Mouse (Mus musculus) kidney, embryonic 16.5 days (tissue): Measurements from ENCODE around the gene Crtc2. TPM values are rescaled to one million over a fixed set of nuclear protein-coding genes. Genes with fewer than 3 reads are reported as not detected.

ENCODE experiments used
- ATAC-seq: fragments of 200-750 bp; cut with Nextera tagmentation; 2 replicates; pipeline ENCODE4 v1.8.0; 2017; ENCODE audit warnings: moderate TSS enrichment; ENCODE audit not compliant: low FRiP score, low TSS enrichment
- H3K27ac ChIP-seq: fragments of 300-500 bp; sonication (generic); 2 replicates; pipeline ENCODE4 v1.5.1; 2014; ENCODE audit warnings: low read length
- H3K27me3 ChIP-seq: fragments of 300-500 bp; sonication (generic); 2 replicates; pipeline ENCODE4 v1.6.1; 2014; ENCODE audit warnings: low read length, control low read depth, mixed read lengths; ENCODE audit not compliant: insufficient read depth
- H3K36me3 ChIP-seq: fragments of 300-500 bp; sonication (generic); 2 replicates; pipeline ENCODE4 v1.6.1; 2014; ENCODE audit warnings: low read length, control low read depth, mixed read lengths; ENCODE audit not compliant: insufficient read depth
- H3K4me1 ChIP-seq: fragments of 300-500 bp; sonication (generic); 2 replicates; pipeline ENCODE4 v1.6.1; 2014; ENCODE audit warnings: low read length, control low read depth, mixed read lengths; ENCODE audit not compliant: insufficient read depth
- H3K4me2 ChIP-seq: fragments of 300-500 bp; sonication (generic); replicated peaks from 2 replicates; pipeline ENCODE4 v1.6.1; 2014; ENCODE audit warnings: low read depth, low read length
- H3K4me3 ChIP-seq: fragments of 300-500 bp; sonication (generic); 2 replicates; pipeline ENCODE4 v1.5.1; 2014; ENCODE audit warnings: mild to moderate bottlenecking, low read length
- H3K9ac ChIP-seq: fragments of 300-500 bp; sonication (generic); replicated peaks from 2 replicates; pipeline ENCODE4 v1.6.1; 2014; ENCODE audit warnings: low read length
- H3K9me3 ChIP-seq: fragments of 300-500 bp; sonication (generic); 2 replicates; pipeline ENCODE4 v1.6.1; 2016; ENCODE audit warnings: low read length, control low read depth
- WGBS: fragments of 180-500 bp; shearing (Covaris S2); extraction: QIAGEN DNeasy Blood & Tissue Kit; methylation state at CpG from one replicate; pipeline ENCODE4 v1.1.7; 2014; 5-methylcytosine and 5-hydroxymethylcytosine counted together
- polyA plus RNA-seq: library from polyadenylated mRNA; unstranded; fragments of >200 nt; fragmentation: Nextera tagmentation; extraction: Ambion mirVana; gene quantifications from 2 replicates; pipeline ENCODE4 v1.2.1, GENCODE M21; 2015

Crtc2 gene
- polyA plus RNA-seq, 1 experiment from 2014 or later, result 24.8 TPM

DNA sequence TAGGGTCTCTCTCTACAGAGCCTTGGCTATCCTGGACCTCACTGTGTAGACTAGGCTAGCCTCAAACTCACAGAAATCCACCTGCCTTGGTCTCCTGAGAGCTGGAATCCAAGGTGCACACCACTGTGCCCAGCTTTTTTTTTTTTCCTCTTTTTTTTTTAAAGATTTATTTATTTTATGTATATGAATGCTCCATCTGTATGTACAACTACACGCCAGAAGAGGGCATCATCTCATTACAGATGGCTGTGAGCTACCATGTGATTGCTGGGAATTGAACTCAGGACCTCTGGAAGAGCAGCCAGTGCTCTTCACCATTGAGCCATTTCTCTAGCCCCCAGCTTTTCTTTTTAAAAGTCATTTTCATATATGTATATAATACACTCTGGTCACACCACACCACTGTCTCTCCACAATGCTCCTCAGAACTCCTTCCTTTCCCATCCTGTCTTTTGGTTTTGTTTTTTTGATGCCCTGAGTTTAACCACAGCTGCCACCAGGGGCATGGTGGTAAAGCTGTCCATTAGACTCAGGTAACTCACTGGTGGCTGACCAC lies 38.1 kb upstream of the Crtc2 start:
- Histone ChIP-seq H3K27me3 (no peaks in the 10 kb centered on the region), H3K9me3 (no peaks in the 10 kb centered on the region), H3K36me3 (peaks cover 17% of the 10 kb centered on the region), H3K27ac (no peak overlapping the region), H3K9ac (no peak overlapping the region), H3K4me2 (no peak overlapping the region), H3K4me3 (no peak overlapping the region), H3K4me1 (peaks cover 24% of the 10 kb centered on the region)
- no peak for ATAC-seq
- 56% methylated on average over 1 of the region's 1 CpGs for WGBS

DNA sequence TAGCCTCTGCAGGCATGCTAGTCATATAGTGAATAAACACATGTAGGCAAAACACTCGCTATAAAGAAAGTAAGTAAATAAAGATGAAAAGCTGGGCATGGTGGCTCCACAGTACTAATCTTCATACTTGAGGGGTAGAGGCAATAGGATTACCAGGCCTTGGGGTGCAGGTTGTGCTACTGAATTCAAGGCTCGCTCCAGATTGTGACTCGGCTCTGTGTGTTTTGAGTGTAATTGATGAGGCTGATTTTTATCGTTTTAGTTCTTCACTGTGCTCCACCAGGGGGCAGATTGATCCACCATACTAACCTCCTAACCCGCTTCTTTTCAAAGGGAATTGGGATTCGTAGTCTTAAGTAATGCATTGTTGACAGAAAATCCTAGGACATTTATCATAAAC lies 33.9 kb upstream of the Crtc2 start:
- ATAC-seq, result peak; percentile 17; the same call in 1 of the 2 replicates
- H3K27me3 ChIP-seq, result no peaks in the 10 kb centered on the region
- H3K9ac ChIP-seq, result peak overlapping the region; percentile 71
- H3K4me3 ChIP-seq, result peak overlapping the region; percentile 55
- peaks cover 12% of the 10 kb centered on the region for H3K36me3 ChIP-seq
- WGBS, result 9% methylated on average over 6 of the region's 6 CpGs
- peaks cover 20% of the 10 kb centered on the region for H3K4me1 ChIP-seq
- H3K27ac ChIP-seq, result peak overlapping the region; percentile 90
- peak overlapping the region; percentile 68 for H3K4me2 ChIP-seq
- no peaks in the 10 kb centered on the region for H3K9me3 ChIP-seq

DNA sequence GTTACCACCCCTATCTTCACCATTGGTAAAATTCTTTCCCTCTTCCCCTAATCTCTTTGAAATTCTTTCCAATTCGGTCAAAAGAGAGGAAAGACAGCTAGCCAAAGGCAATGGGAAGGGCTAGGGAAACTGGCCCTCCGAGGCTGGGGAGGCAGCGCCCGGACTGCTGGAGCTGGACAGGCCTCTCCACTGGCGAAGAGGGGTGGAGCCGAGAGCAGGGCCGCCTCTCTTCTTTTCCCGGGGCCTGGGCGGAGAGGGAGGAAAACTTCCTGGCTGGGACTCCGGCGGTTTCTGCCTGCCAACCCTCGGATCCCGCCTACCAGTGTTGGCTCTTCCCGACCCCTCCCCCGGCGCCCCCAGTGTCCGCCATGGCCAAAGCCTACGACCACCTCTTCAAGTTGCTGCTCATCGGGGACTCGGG lies 33.4 kb upstream of the Crtc2 start:
- ATAC-seq, result peak; percentile 93
- 1% methylated on average over 19 of the region's 20 CpGs for WGBS
- no peaks in the 10 kb centered on the region for H3K27me3 ChIP-seq
- peak overlapping the region; percentile 55 for H3K4me3 ChIP-seq
- peak overlapping the region; percentile 71 for H3K9ac ChIP-seq
- peaks cover 20% of the 10 kb centered on the region for H3K4me1 ChIP-seq
- no peaks in the 10 kb centered on the region for H3K9me3 ChIP-seq
- peak overlapping the region; percentile 90 for H3K27ac ChIP-seq
- H3K36me3 ChIP-seq, result peaks cover 17% of the 10 kb centered on the region
- H3K4me2 ChIP-seq, result peak overlapping the region; percentile 68

DNA sequence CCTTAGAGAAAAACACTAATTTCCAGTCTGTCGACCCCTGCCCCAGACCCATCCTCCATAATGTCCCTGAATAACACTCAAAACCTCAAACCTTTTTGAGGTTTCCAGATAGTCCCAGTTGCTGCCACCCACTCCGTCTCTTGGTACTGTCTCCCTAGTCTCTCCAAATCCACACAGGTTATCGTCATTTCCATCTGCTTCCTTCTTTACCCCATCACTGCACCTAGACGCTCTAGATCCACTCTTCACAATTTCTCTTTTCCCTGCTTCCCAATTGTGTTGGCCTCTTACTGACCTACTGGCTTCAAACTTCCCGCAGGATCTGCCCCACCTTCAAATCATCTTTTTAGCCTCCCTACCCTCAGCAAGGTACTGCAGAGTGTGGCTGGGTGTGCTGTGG lies 32.8 kb upstream of the Crtc2 start:
- ATAC-seq, result no peak
- Histone ChIP-seq H3K9ac (peak overlapping the region; percentile 71), H3K4me3 (peak overlapping the region; percentile 55), H3K27ac (peak overlapping the region; percentile 90; the same call in 1 of the 2 replicates), H3K4me1 (peaks cover 20% of the 10 kb centered on the region), H3K9me3 (no peaks in the 10 kb centered on the region), H3K27me3 (no peaks in the 10 kb centered on the region), H3K36me3 (peaks cover 23% of the 10 kb centered on the region), H3K4me2 (peak overlapping the region; percentile 68)
- 20% methylated on average over 5 of the region's 5 CpGs for WGBS

DNA sequence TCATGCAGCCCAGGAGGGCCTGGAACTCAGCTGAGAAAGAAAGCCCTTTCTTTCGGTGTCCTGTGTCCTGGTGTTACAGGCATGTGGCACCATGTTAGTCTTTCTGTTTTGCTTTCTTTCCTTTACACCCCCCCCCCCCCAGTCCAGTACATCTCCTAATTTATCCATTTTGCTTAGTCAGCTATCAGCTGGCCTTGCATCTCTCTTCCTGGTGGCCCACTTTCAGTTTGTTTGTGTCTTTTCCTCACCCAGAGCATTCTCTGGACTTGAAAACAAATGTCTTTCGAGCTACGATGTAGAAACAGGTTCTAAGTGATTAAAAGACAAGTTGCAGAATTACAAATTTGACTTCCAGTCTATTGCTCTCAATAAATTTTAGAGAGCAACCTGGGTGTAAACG lies 31.5 kb upstream of the Crtc2 start:
- WGBS, result 76% methylated on average over 4 of the region's 4 CpGs
- H3K4me3 ChIP-seq, result no peak overlapping the region
- H3K36me3 ChIP-seq, result peaks cover 24% of the 10 kb centered on the region
- no peaks in the 10 kb centered on the region for H3K27me3 ChIP-seq
- 0 out of 2 replicates have a peak overlapping the region, but pooled peaks have one; percentile 6 for H3K4me2 ChIP-seq
- peaks cover 20% of the 10 kb centered on the region for H3K4me1 ChIP-seq
- no peak for ATAC-seq
- H3K9ac ChIP-seq, result no peak overlapping the region
- H3K9me3 ChIP-seq, result no peaks in the 10 kb centered on the region
- no peak overlapping the region for H3K27ac ChIP-seq

DNA sequence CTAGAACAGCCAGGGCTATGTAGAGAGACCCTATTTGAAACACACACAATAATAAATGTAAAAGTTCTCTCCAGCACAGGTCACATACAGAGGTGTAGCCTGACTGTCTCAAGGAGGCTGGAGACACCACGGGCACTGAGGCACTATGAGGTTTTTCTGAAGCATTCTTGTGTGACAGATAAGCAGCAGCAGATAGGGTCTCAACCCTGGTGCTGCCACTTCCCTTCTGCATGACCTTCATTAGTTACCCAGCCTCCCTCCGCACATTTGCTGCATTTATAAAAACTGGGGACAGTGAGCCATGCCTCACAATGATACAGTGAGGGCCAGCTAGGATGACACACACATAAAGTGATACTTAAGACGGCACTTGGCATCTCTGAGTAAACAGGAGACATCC lies 31.0 kb upstream of the Crtc2 start:
- 0 out of 2 replicates have a peak overlapping the region, but pooled peaks have one; percentile 6 for H3K4me2 ChIP-seq
- peaks cover 24% of the 10 kb centered on the region for H3K36me3 ChIP-seq
- no peaks in the 10 kb centered on the region for H3K9me3 ChIP-seq
- no peak for ATAC-seq
- no peak overlapping the region for H3K4me3 ChIP-seq
- H3K27me3 ChIP-seq, result no peaks in the 10 kb centered on the region
- WGBS, result 36% methylated on average over 3 of the region's 3 CpGs
- H3K9ac ChIP-seq, result no peak overlapping the region
- H3K27ac ChIP-seq, result no peak overlapping the region
- H3K4me1 ChIP-seq, result peaks cover 20% of the 10 kb centered on the region

DNA sequence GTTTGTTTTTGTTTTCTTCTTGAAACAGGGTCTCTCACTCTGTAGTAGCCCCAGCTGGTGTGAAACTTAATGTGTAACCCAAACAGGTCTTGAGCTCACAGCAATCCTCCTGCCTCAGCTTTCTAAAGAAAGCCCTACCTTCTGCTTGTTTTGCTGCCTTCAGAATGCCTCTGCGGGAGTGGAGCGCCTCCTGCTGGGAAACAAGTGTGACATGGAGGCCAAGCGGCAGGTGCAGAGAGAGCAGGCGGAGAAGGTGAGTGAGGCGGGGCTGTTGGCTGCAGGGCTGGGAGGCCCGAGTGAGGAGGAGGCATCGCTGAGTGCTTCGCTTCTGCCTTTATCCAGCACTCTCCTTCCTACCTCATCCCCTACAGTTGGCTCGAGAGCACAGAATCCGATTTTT lies 29.6 kb upstream of the Crtc2 start:
- Histone ChIP-seq H3K4me1 (peaks cover 20% of the 10 kb centered on the region), H3K27me3 (no peaks in the 10 kb centered on the region), H3K9ac (no peak overlapping the region), H3K4me2 (no peak overlapping the region), H3K27ac (no peak overlapping the region), H3K4me3 (no peak overlapping the region), H3K36me3 (peaks cover 24% of the 10 kb centered on the region), H3K9me3 (no peaks in the 10 kb centered on the region)
- ATAC-seq, result no peak
- 87% methylated on average over 10 of the region's 10 CpGs for WGBS

DNA sequence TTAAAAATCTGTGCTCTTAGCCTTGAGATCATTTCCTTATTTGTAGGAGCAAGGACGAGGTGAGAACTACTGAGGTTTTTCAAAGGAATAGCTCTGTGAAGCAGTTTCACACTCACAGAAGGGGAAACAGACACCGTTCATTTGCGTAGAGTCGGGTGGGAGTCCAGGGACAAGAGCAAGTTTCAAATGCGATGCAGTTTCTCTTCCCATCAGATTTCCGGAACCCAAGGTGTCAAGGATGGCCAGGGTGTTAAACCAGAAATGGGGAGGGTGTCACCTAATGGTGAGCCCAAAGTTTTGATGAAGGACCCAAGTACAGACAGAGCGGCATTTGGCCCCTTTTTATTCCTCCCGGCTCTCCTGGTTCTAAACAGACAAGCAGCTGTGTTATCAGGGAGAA lies 22.9 kb upstream of the Crtc2 start:
- peak overlapping the region; percentile 69 for H3K4me3 ChIP-seq
- H3K9me3 ChIP-seq, result no peaks in the 10 kb centered on the region
- peak overlapping the region; percentile 91 for H3K27ac ChIP-seq
- H3K4me1 ChIP-seq, result peaks cover 7% of the 10 kb centered on the region; the same call in 1 of the 2 replicates
- H3K36me3 ChIP-seq, result peaks cover 26% of the 10 kb centered on the region
- H3K9ac ChIP-seq, result peak overlapping the region; percentile 90
- WGBS, result 13% methylated on average over 8 of the region's 8 CpGs
- peak overlapping the region; percentile 81 for H3K4me2 ChIP-seq
- H3K27me3 ChIP-seq, result no peaks in the 10 kb centered on the region
- ATAC-seq, result peak; percentile 9; the same call in 1 of the 2 replicates

DNA sequence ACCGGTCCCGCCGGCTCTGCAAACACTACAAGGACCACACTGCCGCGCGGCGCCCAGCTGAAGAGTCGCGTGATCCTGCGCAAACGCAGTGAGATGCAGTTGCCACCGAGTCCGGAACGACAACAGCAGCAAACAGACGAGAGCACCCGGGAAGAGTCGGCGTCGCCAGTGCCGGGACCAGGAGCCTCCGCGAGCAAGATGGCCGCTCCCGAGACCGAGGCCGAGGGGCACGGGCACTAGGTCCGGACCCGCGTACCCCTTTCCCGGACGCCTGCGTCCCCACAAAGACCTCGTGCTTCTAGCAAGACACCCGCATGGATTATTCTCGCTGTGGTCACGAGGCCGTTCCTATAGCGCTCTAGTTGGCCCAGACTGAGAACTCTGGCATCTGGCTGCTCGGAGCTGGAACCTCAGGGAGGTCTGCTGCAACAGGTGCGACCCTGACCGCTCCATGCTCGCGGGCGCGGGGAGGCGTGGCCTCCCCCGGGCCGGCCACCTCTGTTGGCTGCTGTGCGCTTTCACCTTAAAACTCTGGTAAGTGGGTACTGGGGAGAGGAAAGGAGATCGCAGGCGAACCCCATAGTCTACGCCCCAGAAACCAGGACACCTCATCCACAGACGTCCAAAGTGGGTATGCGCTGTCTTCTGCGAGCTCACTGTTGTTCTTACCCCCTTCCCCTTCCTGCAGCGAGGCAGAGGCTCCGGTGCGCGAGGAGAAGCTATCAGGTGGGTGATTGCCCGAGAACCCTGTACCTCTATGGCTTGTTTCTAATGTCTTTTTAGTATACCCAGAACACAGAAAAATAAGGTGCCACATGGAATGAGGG lies 22.2 kb upstream of the Crtc2 start, which contains the start of gene Jtb:
Gene Jtb, plus strand, starts transcription at position 91 of the 827 bp plus-strand sequence.
- ATAC-seq, result peak; percentile 99
- WGBS, result under 1% methylated on average over 60 of the region's 61 CpGs
- H3K9ac ChIP-seq, result peak within 1 kb of the TSS; percentile 90
- H3K4me3 ChIP-seq, result peak within 1 kb of the TSS; percentile 69
- no peaks in the 10 kb centered on the region for H3K9me3 ChIP-seq
- no peaks in the 10 kb centered on the region for H3K27me3 ChIP-seq
- peaks cover 7% of the 10 kb centered on the region; the same call in 1 of the 2 replicates for H3K4me1 ChIP-seq
- H3K4me2 ChIP-seq, result peak within 1 kb of the TSS; percentile 81
- H3K36me3 ChIP-seq, result peaks cover 29% of the 10 kb centered on the region
- H3K27ac ChIP-seq, result peak within 1 kb of the TSS; percentile 91

DNA sequence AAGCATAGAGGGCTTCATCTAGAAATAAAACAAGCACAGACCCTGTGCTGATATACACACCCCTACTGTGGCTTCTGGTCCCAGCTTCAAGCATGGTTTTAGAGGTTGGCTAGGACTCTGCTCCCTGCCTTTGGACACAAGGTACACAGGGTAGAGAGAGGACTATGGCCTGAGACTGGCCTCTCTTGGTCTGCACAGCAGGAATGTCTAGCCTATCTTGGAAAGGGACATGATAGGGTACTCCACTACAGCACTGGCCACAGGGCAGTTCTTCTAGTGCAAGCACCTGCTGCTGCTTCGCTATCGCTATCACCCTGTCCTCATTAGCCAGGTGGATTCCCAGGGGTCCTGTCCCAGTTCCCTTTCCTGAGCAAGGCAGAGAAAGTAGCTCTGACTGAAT lies 12.7 kb upstream of the Crtc2 start:
- H3K27me3 ChIP-seq, result no peaks in the 10 kb centered on the region
- H3K27ac ChIP-seq, result no peak overlapping the region
- H3K4me3 ChIP-seq, result no peak overlapping the region
- 0 out of 2 replicates have a peak, but pooled peaks cover 3% of the 10 kb centered on the region for H3K36me3 ChIP-seq
- ATAC-seq, result peak; percentile 59; the same call in 1 of the 2 replicates
- no peak overlapping the region for H3K9ac ChIP-seq
- no peaks in the 10 kb centered on the region for H3K9me3 ChIP-seq
- H3K4me1 ChIP-seq, result peaks cover 12% of the 10 kb centered on the region
- 89% methylated on average over 2 of the region's 2 CpGs for WGBS
- H3K4me2 ChIP-seq, result no peak overlapping the region
